Mouse (Mus musculus) gastrocnemius, adult 8-10 months (tissue): ENCODE results near the gene Urod. TPM values are rescaled to one million over a fixed set of nuclear protein-coding genes. Genes with fewer than 3 reads are reported as not detected.

ENCODE experiments used
- DNase-seq, 2 experiments: peaks; one replicate each; pipeline ENCODE4 v3.0.0; 2022; ENCODE audit warnings: low spot score in 2 of 2
- total RNA-seq, 4 experiments: library from RNA; stranded (reverse); gene quantifications; 2 replicates each; pipeline ENCODE4 v1.2.4; 2022

The Urod gene
- 10 to 100 TPM; 63.0 to 69.1 (median 65.4) TPM for total RNA-seq

- DNase-seq = peak; percentile 93 to 94
These were observed at the start of gene Urod for GRCm38 (mm10) chr4:116993672-116994621. TSS of gene Urod (minus strand) at chr4:116994413.

DNA sequence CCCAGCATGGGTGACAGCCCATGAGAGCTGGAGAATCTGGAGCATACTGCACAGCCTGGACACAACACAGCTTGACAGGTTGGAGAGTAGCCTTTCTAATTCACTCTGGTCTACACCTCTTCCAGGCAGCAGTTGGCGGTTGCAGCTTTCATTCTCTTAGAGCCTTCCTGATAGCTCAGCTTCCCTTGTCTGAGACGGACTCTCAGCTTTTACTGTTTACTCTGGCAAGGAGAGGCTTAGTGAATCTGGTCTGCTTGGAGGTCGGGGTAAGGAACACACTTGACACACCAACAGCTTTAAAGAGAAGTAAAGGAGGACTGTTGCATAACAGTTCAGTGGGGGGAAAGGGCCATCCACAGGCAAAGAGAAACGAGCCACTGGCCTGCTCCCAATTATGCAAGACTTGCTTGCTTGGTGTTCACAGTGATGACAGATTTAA is 47.1 kb upstream of the Urod start:
- DNase-seq = peak; percentile 47 to 63

GRCm38 (mm10) chr4:117040791-117041190 is 46.6 kb upstream of the Urod start:
- no peak for DNase-seq

DNA sequence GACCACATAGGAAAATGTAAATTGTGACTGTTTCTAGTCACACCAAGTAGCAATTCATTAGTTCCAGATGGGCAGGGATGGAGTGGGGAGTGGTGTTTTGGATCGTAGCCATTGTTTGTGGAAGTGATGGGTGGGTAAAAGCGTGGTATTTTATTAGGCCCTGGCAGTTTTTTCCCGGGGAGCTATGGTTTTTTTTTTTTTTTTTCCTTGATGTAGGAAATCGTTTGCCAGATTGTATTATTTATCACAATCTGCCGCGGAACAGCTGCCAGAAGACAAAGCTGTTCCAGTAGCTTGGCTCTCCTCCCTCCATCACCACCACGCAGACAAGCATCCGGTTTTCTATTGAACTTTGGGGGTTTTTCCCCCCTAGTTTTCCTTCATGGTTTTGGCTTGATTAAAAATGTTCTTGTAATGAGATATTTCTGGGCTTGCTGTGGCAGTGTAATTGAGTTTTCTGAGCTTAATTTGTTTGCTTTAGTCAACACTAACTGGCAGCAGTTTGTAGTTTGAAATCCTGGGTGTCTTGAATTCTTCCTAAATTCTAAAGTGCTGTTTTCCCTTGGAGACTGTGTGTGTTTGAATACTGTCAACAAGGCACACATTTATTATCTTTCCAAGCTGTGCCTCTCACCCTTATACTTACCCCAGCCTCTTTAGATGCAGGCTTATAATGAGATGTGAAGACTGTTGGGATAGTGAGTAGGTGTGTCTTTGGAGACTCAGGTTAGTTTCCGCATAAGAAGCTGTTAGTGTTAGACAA is 45.9 kb upstream of the Urod start:
- peak in 1 of 2 experiments; percentile 33 for DNase-seq

DNA sequence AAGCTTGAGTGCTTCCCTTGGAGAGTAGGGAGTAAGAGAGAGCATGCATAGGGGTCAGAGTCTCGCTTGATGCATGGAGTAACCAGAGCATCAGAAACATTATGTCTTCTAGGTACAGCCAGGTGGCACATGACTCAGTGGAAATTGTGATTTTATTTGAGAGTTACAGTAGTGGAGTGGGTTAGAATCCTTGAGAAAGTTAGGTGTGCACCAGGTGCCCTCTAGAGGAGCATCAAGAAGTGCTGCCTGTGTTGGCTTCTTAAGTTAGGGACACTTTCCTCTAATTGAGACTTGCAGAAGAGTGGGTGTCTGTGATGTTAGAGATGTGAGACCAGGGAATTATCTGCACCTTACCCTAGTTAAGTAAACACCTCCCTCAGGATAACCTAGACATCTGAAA is 36.9 kb upstream of the Urod start:
- DNase-seq = no peak

GRCm38 (mm10) chr4:117023469-117023868 is 29.3 kb upstream of the Urod start:
- no peak for DNase-seq

- DNase-seq = peak; percentile 78 to 83
These were observed 25.3 kb upstream of the Urod start, which contains the start of gene Eif2b3 for GRCm38 (mm10) chr4:117019206-117020134. TSS of gene Eif2b3 (plus strand) at chr4:117019402.

DNA sequence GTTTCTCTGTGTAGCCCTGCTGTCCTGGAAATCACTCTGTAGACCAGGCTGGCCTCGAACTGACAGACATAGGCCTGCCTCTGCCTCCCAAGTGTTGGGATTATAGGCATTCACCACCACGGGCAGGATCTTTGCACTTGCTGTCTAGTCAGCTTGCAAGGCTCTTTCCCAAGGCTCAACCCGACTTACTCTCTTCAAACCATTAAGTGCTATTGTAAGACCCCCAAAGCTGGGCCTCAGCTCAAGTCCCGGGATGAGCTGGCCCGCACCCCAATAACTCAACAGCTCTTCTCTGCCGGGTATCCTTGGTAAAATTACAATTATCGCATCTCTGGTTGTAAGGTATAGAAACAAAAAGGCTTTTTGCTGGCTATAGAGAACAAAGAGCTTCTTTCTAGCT is 24.1 kb upstream of the Urod start:
- no peak for DNase-seq

- DNase-seq = no peak
These were observed 23.5 kb upstream of the Urod start for GRCm38 (mm10) chr4:117017738-117018137.

GRCm38 (mm10) chr4:117014901-117015415 is 20.7 kb upstream of the Urod start:
- no peak for DNase-seq

- DNase-seq = no peak
These were observed 19.4 kb upstream of the Urod start for GRCm38 (mm10) chr4:117013596-117013995.

- DNase-seq = no peak
These were observed 16.0 kb upstream of the Urod start for GRCm38 (mm10) chr4:117010231-117010630.

DNA sequence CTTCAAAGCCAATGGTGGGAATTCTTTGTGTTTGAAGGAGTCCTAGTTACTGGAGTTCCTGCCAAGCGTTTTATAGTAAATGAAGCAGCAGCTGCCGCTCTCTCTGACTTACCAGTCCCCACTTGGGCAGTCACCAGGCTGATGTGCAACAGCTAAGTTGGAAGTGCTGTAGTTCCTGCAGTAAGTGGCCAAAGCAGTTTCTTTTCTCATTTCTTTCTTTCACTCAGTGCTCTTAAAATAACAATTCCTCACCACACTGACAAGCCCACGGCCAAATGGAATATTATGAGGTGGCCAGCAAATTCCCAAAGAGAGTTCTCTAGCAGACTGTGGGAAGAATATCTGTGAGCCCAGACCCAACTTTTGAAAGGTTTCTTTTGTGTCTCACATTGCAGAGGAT is 12.8 kb upstream of the Urod start:
- no peak for DNase-seq

- DNase-seq = no peak
These were observed 11.6 kb upstream of the Urod start for GRCm38 (mm10) chr4:117005611-117006400.

DNA sequence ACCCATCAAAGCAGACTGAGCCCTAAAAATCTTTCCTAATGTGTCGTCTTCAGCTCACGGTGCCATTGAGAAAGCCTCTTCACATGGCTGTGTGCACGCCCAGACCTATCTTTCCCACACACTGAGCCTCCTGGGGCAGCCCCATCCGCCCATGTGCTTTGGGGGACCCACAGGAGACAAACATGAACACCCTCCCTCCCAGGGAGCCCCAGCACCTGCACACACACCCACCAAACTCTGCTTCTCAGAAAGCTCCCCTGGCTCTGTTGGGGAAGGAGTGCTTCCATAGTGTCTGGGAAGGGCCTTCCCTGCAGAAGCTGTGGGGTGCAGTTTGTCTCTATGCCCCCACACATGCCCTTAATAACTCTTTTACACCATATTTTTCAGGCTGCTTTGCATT is 10.4 kb upstream of the Urod start:
- DNase-seq = no peak

- DNase-seq = peak in 1 of 2 experiments; percentile 40
These were observed 8.6 kb upstream of the Urod start for GRCm38 (mm10) chr4:117002543-117003521.

DNA sequence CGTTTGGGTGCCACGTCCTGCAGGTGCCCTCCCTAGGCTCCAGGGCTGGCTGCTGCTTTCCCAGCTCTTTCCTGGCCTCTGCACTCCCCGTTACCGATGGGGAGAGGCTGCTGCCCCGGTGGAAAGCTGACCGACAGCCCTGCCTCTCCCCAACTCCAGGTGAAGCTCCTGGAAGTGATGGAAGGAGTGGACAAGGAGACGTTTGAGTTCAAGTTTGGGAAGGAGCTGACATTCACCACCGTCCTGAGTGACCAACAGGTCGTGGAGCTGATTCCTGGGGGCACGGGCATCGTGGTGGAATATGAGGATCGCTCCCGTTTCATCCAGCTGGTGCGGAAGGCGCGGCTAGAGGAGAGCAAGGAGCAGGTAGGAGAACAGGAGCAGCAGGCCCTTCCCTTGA is 7.7 kb upstream of the Urod start:
- DNase-seq = no peak

DNA sequence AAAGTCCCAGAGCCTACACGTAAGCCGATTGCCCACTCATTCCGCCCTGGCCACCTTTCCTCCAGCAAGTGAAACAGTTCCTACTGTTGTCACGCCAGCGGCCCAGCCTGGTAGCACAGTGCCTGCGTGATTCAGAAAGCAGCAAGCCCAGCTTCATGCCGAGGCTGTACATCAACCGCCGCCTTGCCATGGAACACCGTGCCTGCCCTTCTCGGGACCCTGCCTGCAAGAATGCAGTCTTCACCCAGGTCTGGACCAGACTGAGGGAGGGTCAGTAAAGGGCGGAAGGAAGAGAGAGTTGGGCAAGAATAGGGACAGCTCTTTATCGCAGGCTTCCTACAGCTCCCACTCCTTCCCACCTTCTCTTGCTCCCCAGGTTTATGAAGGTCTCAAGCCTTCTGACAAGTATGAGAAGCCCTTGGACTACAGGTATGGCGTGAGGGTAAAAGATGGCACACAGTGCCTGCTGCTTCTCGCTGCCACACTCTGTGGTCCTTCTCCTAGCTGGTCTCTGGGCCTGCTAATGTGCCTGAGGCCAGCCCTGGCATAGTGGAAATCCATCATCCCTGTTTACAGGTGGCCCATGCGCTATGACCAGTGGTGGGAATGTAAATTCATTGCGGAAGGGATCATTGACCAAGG is 5.4 kb upstream of the Urod start:
- DNase-seq = no peak
